Mouse (Mus musculus) 3T3-L1 (cell line): ENCODE data around the gene Palld.

Experiments used
- DNase-seq: peaks from one replicate; pipeline ENCODE4 v3.0.0-alpha.2; 2015; ENCODE audit warnings: low read depth, low spot score

Palld gene

DNA sequence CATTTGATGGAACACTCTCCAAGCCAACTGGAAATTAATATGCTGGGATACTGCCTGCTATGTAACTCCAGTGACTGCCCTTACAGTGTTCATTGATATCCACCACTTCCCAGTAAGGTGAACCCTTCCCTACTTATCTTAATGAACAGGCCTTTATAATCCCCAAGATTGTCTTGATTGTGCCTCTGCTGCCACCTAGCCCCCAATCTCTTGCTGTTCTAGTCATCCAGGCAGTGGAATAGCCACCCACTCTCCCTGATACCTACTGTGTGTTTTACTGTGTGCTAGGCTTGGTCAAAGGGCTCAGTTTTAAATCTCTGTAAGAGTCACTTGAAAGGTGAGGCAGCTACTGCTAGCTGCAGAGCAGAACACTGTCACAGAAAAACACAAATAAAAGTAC lies 216.2 kb downstream of the Palld start:
- DNase-seq = peak; percentile 57

DNA sequence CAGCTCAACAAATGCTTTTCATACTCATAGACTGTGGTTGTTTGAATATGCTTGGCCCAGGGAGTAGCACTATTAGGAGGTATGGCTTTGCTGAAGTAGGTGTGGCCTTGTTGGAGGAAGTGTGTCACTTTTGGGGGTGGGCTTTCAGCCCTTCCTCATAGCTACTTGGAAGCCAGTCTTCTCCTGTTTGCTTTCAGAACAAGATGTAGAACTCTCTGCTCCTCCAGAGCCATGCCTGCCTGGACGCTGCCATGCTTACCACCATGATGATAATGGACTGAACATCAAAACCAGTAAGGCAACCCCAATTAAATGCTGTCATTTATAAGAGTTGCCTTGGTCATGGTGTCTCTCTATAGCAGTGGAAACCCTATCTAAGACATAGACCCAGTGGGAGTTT lies 217.2 kb downstream of the Palld start:
- DNase-seq = no peak

DNA sequence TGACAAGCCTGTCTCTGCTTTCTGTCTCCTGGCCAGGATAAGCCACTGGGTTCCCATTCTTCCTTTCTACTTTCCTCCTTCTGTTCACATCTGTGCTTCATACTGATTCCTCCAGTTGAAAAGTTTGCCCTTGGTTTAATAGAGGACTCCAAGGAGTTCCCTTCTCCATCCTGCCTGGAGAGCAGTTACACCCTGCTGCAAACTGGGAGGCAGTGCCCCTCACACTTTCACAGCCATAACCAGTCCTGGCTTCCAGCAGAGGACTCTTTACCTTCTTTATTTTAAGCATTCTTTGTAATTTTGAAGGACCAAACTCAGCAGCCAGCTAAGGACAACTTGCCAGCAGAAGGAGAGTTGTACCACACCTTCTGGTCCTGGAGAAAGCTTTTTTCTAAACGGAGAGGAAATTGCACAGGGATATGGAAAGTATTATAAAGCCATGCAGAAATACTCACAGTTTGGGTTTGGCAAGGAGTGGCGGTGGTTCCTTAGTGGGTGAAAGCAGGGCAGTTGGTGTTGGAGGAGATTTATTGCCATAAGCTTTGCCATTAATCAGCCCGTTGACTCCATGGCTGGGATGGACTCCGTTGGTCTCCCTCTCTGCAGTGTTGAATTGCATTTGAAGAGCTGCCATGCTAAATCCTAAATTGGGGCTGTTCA lies 218.1 kb downstream of the Palld start:
- DNase-seq = no peak

DNA sequence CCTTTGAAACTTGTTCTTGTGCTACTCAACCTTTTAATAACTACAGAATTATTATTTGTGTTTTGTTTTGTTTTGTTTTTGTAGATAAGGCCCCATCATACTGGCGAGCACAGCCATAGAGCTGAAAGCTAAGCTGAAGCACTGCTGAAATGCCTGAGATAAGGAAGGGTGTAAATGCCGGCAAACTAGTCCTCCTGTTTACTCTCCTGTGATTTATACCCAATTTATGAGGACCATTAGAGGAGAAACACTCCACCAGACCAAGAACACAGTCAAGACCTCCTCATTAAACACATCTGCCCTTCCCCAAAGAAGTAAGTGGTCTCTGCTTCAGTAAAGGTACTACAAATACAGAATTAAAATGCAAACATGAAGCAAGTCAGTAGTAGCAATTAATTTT lies 219.6 kb downstream of the Palld start:
- DNase-seq = no peak

DNA sequence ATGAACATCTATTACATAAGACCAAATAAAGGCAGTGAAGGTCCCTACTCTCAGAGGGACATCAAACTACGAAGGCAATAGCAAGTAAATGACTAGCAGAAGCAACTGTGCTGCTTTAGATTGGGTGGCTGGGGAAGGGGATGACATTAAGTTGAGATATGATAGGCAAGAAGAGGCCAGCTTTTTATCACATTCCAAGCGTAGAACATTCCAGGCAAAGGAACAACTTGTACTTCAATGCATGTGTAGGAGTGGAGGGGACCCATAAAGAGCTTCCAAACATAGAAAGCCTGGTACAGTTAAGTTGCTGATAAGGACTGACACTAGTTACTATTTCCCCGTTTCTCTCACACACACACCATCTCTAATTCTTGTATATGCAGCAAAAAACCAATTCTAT lies 221.3 kb downstream of the Palld start:
- no peak for DNase-seq

DNA sequence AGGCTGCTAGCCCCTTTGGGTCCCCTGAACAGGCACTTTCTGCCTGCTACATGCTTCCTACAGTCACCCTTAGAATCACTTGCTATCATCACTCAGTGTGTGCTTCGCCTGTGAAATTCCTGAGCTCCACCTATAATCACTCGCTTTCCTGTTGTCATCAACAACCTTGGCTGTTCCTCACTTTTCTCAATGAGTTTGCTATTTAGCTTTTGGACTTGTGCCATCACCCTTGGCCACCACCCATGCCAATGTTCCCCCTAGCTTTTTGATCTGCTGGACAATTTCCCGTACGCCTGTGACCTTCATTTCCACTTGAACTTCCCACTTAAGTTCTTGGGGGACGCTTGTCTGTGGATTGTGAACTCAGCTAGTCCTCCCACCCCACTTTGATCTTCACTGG lies 225.3 kb downstream of the Palld start:
- no peak for DNase-seq

DNA sequence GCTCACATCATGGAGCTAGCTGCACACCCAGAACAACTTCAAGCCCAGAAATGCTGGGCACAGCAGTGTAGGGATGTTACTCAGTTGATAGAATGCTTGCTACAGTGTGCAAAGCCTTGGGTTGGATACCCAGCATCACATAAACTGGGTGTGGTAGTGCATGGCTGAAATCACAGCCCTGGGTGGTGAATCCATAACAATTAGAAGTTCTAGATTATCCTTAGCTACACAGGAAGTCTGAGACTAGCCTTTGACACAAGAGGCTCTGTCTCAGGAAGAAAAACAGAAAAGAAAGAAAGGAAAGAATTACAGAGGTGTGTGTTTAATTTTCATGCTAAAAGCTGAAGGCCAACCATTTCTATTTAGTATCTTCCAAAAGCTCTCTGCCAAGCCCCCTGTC lies 231.3 kb downstream of the Palld start:
- no peak for DNase-seq

DNA sequence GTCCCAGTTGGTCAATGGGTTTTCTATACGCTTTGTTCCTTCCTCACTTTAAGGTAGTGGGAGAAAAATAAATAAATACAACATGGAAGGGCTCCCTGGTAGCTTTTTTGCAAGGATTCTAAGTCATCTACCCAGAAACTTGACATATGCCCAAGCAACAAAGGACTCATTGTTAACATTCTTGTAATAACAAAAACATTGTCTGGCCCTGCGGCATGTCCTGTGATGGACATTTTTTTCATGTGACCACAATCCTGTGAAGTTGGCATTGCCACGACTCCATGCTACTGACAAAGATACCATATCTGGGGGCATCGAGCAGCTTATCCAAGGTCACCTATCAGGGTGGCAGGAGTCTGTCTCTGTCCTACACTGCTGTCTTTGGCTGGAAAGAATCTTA lies 232.1 kb downstream of the Palld start:
- peak; percentile 31 for DNase-seq

DNA sequence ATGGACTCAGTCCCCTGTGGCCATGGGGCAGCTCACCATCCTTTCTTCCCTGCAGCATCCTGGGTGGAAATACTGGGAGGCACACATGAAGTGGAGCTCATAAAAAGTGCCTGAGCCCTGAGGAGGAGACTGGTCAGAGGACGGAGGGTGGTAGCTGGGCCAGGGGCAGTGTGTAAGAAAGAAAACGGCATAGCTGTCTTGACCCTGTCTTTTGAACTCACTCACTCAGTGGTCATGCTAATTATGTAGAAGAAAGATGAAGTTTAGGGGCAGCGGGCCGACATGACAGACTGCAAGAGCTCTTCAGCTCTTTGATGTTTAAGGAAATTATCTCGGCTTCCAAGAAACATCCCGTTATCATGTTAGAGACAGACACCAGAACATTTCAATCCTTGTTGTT lies 235.6 kb downstream of the Palld start:
- DNase-seq = no peak

DNA sequence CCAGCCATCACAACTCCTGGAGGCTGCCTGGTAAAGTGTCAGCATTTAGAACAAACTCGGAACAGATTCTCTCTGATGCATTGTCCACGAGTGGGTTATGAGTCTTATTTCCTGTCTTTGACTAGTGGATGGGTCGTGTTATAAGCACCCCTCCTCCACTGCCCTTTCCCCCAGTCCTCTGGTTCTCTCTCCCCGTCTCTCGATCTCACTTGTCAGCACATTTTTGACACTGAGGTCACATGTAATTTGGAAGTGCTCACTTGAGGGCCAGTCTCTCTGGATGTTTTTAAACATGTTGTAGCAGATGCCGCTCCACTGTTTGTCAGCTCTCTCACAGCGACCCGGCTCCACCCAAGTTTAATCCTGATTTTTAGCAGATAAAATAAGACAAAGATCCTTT lies 237.5 kb downstream of the Palld start:
- peak; percentile 37 for DNase-seq

DNA sequence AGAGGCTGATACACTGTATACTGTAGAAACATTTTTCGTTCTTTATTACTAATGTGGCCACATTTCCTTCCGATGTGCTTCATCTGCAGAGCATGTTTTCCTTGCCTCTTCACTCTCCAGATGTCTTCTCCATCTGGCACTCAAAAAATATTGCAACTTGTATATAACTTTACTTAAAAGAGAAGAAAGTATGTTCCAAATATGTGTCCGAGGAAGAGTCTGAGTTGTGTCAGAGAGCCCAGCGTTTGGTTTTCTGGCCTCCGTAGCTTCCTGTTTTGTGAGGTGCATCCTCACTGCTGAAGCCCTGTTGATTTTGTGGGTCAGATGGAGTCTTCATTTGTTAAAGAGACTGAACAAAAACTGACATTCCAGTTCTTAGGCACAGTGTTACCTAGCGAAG lies 238.3 kb downstream of the Palld start:
- no peak for DNase-seq

DNA sequence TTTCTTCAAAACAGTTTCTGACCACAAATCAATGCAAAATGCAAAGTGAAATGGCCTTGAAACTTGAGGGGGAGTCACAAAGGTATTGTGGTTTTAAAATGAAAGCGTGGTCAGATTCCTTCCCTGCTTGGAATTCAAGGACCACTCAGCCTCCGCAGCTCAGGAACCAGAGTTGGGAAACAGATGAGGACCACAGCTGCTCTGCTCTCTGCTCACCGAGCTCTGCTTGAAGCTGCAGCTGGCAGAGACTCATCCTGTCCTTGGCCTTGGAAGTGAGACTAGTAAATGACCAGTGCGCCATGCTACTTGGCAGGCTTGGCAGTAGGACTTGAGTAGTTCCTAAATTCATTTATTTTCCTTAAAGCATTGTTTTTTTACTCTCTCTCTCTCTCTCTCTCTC lies 239.7 kb downstream of the Palld start:
- DNase-seq = no peak

DNA sequence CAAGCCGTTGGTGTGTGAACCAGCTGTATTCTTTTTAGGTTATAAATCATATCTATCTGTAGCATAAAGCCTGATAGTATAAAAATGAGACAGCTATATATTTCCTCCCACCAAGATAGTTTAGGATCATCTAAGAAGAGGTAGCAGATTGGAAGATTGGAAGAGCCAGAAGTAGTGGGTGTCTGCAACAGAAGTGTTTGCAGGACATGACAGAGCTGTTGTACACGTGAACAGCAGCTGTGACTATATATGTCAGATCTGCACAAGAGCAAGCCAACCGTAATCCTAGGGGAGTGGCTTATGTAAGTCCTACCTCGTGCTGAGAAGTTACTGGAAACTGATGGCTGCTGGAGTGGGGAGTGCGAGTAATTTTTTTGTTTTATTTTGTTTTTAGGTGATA lies 240.9 kb downstream of the Palld start:
- no peak for DNase-seq

DNA sequence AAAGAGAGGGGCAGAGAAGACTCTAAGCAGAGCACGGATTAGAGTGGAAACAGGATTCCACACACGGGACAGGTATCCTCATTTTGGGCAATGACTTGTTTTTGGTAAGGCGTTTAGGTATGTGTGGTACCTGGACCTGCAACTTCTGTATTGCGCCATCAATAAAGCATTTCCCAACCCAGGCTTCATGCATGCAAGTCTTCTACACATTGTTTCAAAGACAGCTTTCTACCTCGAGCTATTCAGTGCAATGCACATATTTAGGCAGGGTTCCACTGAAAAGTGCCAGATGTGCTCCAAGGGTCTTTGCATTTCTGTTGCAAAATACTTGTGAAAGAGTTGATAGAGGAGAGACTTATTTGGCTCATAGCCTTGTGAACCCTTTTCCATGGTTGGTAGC lies 241.5 kb downstream of the Palld start:
- no peak for DNase-seq

DNA sequence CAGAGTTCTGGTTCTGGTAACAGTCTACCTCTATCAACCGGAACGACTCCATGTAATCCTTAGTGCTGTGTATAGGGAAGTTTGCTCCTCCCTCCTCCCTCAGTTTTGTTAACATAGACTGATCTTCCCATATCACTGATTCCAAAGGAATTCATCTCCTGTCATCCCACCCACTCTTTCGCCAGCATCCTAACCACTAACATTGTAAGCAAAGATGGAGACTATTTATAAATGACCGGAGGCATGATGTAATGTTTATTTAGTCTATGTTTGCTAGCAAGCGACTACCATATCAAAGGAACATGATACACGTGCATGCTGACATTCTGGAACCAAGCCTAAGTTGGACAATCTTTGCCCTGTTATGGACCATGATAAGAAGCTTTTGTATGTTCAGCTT lies 250.5 kb downstream of the Palld start:
- peak; percentile 22 for DNase-seq

DNA sequence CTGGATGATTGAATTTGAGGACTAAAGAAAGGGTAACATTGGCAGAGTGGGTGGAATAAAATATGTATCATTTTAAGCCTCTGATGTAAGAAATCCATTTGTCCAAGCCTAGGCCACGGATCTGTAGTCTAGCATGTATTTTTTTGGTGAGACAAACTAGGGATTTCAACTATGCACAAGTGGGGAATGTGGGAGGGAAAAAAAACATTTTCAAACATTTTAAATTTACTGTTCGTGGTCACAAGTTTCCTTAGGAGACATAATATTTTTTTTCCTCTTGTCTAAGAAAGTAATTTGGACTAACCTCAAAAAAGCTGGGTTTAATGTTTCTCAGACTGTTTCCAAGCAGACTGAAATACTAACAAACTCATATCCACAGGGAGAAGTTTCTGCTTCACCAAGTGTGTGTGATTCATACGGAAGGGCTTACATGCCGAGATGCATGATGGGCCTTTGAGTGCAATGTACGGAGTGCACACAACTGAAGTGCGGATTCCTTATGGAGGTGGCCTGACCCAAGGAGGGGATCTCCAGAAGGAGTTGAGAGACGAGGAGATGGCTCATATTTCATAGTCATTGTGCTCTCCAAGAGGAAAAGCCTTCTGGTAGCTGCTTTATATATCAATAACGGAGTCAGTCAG lies 256.2 kb downstream of the Palld start:
- DNase-seq = peak; percentile 19

DNA sequence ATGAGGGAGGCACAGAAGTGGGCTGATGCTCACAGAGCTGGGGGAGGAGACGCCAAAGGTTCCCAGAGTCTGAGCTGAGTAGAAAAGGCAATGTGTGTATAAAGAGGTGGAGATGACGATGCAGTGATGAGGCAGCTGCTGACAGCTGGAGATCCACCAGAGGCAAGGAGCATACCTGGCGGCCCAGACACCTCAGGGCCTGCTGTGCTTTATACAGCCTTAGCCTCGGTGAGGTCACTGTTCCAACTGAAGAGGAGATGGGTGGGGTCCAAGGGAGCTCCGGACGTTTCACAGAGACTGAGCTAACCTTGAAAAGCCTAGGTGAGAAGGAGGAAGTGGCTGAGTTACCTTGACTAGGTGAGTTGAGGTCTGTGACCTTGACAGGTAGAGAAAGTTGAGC lies 256.8 kb downstream of the Palld start:
- DNase-seq = no peak

DNA sequence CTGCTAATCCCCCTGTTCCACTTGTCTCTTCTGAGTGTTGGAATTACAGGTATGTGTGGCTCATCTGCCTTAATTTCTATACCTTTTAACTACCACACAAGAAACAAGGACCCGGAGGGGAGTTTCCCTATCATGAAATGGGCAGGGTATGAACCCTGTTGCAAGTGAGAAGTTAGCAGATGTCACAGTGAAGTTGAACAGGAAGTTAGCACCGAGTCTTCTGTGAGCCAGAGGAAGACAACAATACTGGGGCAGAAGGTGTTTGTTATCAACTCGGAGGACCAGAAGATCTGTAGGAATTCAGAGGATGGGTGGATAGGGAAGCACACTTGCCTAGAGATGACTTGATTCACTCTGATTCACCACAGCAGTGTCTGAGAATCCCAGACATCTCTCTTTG lies 259.3 kb downstream of the Palld start:
- no peak for DNase-seq

DNA sequence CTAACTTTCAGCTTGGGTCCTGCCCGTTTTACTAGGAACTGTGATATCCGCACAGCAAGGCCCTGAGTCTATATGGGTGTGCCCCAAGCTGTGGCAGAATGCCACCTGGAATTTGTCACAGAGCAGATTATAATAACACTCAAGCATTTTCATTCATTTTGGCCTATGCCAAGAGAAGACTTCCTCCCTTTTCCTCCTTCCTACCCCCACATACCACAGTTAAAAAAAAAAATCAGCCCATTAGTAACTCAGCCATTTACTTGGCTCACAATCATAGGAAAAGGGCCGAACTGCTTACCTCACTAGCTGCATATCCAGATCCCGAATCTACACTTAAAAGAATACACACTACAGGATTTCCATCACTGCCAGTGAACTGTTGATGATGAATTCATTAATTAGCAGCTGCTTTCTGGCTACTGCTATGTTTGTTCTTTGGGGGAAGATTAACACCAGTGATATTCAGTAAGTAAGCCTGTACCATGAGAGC lies 260.1 kb downstream of the Palld start:
- DNase-seq = peak; percentile 61

DNA sequence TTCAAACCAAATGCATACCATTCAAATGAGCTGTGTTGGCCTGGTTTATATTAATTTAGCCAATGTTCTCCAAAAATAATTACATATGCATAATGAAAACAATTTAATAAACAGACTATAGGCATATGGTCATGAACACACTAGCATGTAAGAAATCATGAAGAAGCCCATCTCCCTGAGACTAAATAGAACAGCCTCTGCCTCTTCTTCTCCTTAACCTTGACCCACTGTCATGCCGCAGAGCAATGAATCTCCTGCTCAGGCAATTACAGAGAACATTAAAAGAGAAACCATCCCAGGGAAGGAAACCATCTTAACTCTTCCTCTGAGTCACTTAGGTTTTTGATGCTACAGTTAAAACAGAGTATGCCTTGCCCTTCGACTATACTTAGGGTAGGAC lies 262.9 kb downstream of the Palld start:
- DNase-seq = no peak

DNA sequence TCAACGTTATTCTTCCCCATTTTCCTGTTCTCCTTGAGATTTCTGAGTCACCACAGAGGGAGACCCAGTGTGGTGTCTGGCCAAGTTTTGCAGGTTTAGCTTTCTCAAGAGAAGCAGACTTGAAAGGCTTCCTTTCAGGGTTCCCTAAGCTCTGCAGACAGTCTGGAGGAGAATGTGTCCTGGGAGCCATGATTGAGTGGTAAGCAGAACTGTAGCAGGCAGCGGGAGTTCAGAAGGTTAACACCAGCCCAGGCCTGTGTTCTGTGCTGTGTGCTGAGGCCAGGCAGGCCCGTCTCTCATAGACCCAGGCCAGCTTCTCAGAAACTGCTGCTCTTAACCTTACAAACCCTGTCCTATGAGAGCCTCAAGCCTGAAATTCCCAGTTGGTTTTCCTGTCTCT lies 263.5 kb downstream of the Palld start:
- DNase-seq = peak; percentile 59

DNA sequence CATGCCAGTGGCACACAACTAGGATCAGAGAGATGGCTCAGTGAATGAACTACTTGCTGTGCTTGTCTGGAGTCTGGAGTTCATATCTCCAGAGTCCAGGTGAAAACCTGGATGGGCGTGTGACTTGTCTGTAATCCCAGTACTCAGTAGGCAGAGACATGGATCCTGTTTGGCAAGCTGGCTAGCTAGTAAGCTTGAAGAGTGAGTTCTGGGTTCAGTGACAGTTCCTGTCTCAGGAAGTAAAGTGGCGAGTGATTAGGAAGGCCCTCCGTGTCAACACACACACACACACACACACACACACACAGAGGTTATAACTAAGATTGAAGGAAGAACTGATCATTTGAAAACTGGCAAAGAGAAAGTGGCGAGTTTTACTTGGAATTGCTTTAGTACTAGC lies 264.8 kb downstream of the Palld start:
- no peak for DNase-seq

DNA sequence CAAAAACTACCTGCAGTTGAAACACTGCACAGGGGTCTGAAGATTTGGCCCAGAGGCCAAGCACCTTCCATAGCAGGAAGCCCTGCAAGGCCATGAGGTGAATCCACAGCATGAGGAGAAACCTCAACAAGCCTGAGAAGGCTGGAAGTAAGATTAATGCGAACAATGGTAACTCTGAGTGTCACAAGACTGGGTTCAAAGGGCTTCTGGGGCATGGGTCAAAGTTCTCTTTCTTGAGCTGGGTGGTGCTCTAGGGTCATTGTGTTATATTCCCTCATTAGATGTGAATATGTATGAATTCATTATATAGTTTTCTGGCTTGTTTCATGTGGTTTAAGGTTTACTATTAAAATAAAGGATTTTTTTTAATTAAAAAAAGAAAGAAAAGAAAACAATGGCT lies 267.7 kb downstream of the Palld start:
- DNase-seq = no peak

DNA sequence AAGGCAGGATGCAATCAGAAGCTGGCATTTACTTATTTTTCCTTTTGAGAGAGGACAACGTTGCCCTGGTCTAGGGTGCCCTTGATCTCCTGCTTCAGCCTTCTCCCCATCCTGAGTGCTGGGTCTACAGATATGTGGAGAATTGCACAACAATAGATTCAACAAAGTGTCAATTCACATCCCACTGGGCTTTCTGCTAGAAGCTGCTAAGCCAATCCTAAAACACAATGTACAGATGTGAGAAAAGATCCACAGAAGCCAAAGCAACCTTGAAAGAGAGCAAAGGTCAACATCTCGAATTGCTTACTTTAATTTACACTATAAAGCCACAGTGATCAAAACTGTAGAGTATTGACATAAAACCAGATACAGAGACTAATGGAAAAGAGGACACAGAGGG lies 270.2 kb downstream of the Palld start:
- DNase-seq = no peak
